Mouse (Mus musculus) small intestine, adult 2 months (tissue): Measurements from ENCODE around the gene Pgm2. TPM values are rescaled to one million over a fixed set of nuclear protein-coding genes. Genes with fewer than 3 reads are reported as not detected.

Experiments used
- H3K27ac ChIP-seq: fragments of 200-500 bp; 2 replicates; pipeline ENCODE4 v1.5.1; 2012; ENCODE audit warnings: low read depth, low read length, control low read depth, inconsistent platforms; ENCODE audit not compliant: insufficient read depth
- H3K27me3 ChIP-seq: fragments of 200-500 bp; 2 replicates; pipeline ENCODE4 v1.6.1; 2012; ENCODE audit warnings: mild to moderate bottlenecking, moderate library complexity, low read length, inconsistent platforms; ENCODE audit not compliant: control insufficient read depth, insufficient read depth
- H3K36me3 ChIP-seq: fragments of 200-500 bp; 2 replicates; pipeline ENCODE4 v1.6.1; 2012; ENCODE audit warnings: mild to moderate bottlenecking, low read length, control low read depth, inconsistent platforms; ENCODE audit not compliant: control insufficient read depth, insufficient read depth
- H3K4me1 ChIP-seq: fragments of 200-500 bp; 2 replicates; pipeline ENCODE4 v1.6.1; 2012; ENCODE audit warnings: low read length, inconsistent platforms, mixed read lengths; ENCODE audit not compliant: control insufficient read depth, insufficient read depth, insufficient read length
- H3K4me3 ChIP-seq: fragments of 200-500 bp; 2 replicates; pipeline ENCODE4 v1.5.1; 2012; ENCODE audit warnings: low read depth, mild to moderate bottlenecking, control low read depth, inconsistent platforms, low read length, moderate library complexity
- CTCF ChIP-seq: fragments of 200-500 bp; IDR thresholded peaks from 2 replicates; pipeline ENCODE4 v1.5.1; 2012; ENCODE audit warnings: low read depth, mild to moderate bottlenecking, control low read depth, inconsistent platforms, low read length, moderate library complexity, mixed read lengths; ENCODE audit not compliant: insufficient replicate concordance, insufficient read length; ENCODE audit errors: extremely low read depth
- POLR2A ChIP-seq: fragments of 200-500 bp; IDR thresholded peaks from 2 replicates; pipeline ENCODE4 v1.6.1; 2012; ENCODE audit warnings: low read depth, mild to moderate bottlenecking, control low read depth, inconsistent platforms, low read length, moderate library complexity
- WGBS: fragments of 180-500 bp; shearing (Covaris S2); methylation state at CpG from one replicate; pipeline ENCODE4 v1.1.7; 2018; 5-methylcytosine and 5-hydroxymethylcytosine counted together
- polyA plus RNA-seq: library from polyadenylated mRNA; depleted of rRNA; stranded (reverse); fragments of >200 nt; gene quantifications from 2 replicates; pipeline ENCODE4 v1.2.3, GENCODE M21; 2012

The Pgm2 gene
- polyA plus RNA-seq, 1 experiment, result 82.8 TPM

DNA sequence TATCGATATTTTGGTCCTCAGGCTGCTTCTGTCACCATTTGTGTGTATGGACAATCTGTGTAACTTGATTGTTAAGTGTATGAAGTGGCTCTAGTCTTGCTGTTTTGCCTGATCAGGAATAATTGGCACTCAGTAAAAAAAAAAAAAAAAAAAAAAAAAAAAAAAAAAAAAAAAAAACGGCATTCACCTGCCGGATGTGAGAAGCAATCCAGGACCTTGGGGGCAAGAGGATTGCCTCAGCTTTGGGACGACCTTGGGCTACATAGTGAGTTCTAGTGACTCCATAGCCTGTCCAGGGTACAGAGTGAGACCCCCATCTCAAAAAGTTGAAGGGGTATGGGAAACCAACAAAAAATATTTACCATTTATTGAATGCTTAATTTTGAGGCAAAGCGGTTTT is 43.5 kb upstream of the Pgm2 start:
- H3K27ac ChIP-seq, result no peak overlapping the region
- H3K4me1 ChIP-seq, result peaks cover 4% of the 10 kb centered on the region; the same call in 1 of the 2 replicates
- no peaks in the 10 kb centered on the region for H3K36me3 ChIP-seq
- H3K4me3 ChIP-seq, result no peak overlapping the region
- H3K27me3 ChIP-seq, result no peaks in the 10 kb centered on the region
- WGBS, result 70% methylated on average over 5 of the region's 5 CpGs
- no peak for TF ChIP-seq POLR2A
- TF ChIP-seq CTCF, result no peak

DNA sequence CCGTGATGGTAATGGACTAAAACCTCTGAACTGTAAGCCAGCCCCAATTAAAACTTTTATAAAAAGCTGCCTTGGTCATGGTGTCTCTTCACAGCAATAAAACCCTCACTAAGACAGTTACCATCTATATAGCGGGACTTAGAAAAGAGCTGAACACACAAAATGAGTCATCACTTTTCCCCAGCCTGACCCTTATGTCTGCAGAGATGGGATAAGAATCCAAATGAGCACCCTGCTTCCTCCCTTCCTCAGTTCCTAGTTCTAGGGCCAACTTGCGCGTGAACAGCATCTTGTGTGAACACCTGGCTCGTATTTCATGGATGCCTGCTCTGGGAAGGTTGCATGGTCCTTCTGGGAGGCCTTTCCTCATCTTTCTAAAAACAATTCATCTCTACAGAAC is 39.7 kb upstream of the Pgm2 start:
- H3K4me1 ChIP-seq, result no peaks in the 10 kb centered on the region
- 91% methylated on average over 5 of the region's 5 CpGs for WGBS
- TF ChIP-seq POLR2A (no peak), CTCF (no peak)
- H3K36me3 ChIP-seq, result no peaks in the 10 kb centered on the region
- H3K4me3 ChIP-seq, result no peak overlapping the region
- H3K27ac ChIP-seq, result no peak overlapping the region
- no peaks in the 10 kb centered on the region for H3K27me3 ChIP-seq

DNA sequence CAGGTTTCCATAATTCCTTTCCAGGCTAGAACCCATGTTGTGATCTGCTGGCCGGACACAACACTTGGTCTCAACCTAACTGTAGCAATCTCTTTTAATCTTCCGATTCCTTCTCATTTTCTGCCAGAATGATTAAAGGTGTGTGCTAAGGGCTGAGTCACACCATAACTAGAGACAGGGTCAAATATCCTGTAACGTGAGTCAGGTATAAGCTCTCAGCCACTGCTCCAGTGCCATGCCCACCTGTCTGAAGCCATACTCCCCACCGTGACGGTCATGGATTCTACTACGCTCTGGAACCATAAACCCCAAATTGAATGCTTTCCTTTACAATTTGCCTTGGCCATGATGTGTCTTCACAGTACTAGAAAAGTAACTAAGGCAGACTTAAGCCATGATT is 36.5 kb upstream of the Pgm2 start:
- Histone ChIP-seq H3K4me1 (no peaks in the 10 kb centered on the region), H3K27ac (no peak overlapping the region), H3K4me3 (no peak overlapping the region), H3K27me3 (no peaks in the 10 kb centered on the region), H3K36me3 (no peaks in the 10 kb centered on the region)
- TF ChIP-seq POLR2A (no peak), CTCF (no peak)
- 96% methylated on average over 6 of the region's 6 CpGs for WGBS

DNA sequence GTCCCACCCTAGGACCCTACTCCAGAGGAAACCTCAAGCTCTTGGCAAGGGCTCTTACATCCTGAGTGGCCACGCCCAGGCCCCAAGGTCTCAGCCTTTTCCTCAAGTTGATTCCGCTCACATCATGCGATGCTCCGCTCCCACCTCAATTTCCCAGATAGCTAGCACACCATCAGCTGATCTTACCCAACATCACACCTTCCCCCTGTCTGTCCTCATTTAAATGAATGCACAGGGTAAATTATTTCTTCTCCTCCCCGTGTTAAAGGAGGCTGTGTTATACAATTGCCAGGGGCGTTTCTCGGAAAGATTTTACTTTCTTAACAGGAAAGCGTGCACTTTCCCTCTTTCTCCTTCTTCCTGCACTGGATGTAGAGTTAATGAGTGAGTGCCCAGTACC is 31.9 kb upstream of the Pgm2 start:
- H3K27ac ChIP-seq, result no peak overlapping the region
- TF ChIP-seq CTCF, result no peak
- WGBS, result 91% methylated on average over 8 of the region's 8 CpGs
- H3K4me3 ChIP-seq, result no peak overlapping the region
- peaks cover under 1% of the 10 kb centered on the region; the same call in 1 of the 2 replicates for H3K4me1 ChIP-seq
- no peaks in the 10 kb centered on the region for H3K36me3 ChIP-seq
- no peaks in the 10 kb centered on the region for H3K27me3 ChIP-seq

DNA sequence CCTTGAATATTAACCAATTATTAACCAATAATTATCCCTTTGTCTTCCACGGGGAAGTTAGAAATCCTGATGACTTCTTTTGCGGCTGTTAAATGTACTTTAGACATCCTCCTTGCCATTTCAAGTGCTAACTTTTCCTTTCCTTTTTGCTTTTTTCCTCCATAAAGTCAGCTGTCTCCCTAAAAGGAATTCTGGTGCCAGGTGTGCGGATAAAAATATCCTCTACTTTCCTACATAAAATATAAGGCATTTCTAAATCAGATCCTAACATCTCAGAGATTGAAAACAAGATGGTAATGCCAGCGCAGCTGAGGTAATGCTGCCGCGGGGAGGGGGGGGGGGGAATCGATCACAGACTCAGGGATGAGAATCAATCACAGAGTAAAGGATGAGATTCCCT is 31.1 kb upstream of the Pgm2 start:
- Histone ChIP-seq H3K27me3 (no peaks in the 10 kb centered on the region), H3K36me3 (no peaks in the 10 kb centered on the region), H3K27ac (no peak overlapping the region), H3K4me3 (no peak overlapping the region), H3K4me1 (peaks cover 2% of the 10 kb centered on the region; the same call in 1 of the 2 replicates)
- TF ChIP-seq CTCF, result no peak
- no peak for TF ChIP-seq POLR2A
- 70% methylated on average over 7 of the region's 7 CpGs for WGBS

DNA sequence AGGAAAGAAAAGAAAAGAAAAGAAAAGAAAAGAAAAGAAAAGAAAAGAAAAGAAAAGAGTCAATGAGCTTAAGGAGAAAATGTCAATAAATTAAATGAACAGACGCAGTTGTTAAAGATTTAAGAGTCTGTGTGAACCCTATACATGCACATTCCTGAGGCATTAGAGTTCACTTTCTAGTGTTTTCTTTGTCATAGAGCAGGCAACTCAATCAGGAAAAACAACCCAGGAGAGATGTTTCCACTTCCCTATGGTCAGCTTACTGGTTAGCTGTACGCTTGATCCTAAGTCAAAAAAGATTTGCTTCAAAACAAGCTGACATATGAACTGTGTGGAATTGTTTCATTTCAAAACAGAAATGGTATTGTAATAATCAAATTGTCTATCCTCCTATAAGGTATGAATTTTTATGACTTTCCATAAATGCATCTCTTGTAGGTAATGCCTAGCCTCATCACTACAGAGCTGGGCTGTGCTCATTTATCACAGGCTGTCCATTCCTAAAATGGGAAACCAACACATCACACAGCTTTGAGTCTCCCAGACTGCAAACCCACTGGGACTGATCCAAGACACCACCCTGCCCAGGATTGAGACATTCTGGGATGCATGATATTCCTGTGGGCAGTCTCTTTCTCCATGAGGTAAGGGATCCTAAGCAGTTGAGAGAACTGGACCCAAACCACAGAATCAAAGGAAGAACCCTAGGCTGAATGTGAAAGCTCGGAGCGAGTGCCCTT is 29.7 kb upstream of the Pgm2 start:
- Histone ChIP-seq H3K27ac (no peak overlapping the region), H3K4me1 (peaks cover 2% of the 10 kb centered on the region; the same call in 1 of the 2 replicates), H3K4me3 (no peak overlapping the region), H3K36me3 (no peaks in the 10 kb centered on the region), H3K27me3 (no peaks in the 10 kb centered on the region)
- no peak for TF ChIP-seq POLR2A
- TF ChIP-seq CTCF, result no peak
- 95% methylated on average over 4 of the region's 4 CpGs for WGBS

DNA sequence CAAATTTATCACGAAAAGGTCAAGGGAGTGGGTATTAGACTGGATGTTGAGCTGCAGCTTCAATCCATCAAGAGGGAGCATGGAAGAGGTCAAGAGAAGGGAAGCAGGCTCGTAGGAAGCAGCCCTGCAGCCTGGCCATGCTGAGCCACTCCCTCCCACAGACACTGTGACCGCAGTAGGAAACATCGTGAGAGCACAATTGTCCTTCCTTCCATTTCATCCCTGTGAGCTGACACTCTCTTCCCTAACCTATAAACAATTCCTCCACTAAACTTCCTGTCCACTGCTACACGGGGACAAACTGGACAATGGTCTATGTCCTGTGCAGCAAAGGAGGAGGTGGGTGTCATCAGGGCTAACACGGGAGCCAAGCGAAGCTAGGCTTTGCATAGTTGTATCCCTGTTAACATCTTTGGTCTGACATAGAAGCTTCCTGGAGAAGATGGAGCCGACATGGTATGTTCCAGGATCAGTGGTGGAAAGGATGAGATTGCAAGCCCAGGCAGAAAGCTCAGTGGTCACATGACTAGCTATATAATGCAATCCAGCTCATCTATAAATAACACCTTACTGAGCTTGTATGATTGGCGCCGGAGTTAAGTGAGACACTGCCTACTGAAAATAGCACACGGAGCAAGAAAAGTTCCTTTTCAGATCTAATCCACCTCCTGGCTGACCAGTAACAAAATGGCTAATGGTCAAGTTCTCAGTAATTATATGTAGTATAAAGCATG is 29.0 kb upstream of the Pgm2 start:
- Histone ChIP-seq H3K36me3 (no peaks in the 10 kb centered on the region), H3K4me1 (peaks cover 2% of the 10 kb centered on the region; the same call in 1 of the 2 replicates), H3K27ac (no peak overlapping the region), H3K27me3 (no peaks in the 10 kb centered on the region), H3K4me3 (no peak overlapping the region)
- WGBS, result 78% methylated on average over 11 of the region's 11 CpGs
- TF ChIP-seq CTCF (no peak), POLR2A (no peak)

DNA sequence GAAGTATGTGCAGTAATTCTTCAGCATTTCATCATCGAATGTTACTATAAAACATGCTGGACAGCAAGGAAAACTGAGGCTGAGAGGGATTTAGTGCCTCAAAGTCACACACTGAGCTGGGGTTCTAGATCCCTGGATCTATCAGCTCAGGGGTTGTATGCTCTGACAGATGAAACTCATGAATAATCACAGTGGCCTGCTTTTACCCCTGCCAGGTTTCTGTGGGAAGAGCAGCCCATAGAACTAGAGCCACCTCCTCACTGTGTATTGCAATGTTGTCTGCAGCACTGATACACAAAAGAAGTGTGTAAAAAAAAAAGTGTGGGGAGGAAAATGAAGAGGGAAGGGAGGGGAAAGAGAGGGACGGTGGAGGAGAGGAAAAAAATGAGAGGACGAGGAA is 28.3 kb upstream of the Pgm2 start:
- H3K4me1 ChIP-seq, result peaks cover 2% of the 10 kb centered on the region; the same call in 1 of the 2 replicates
- H3K36me3 ChIP-seq, result no peaks in the 10 kb centered on the region
- H3K27ac ChIP-seq, result no peak overlapping the region
- 98% methylated on average over 3 of the region's 3 CpGs for WGBS
- no peak for TF ChIP-seq POLR2A
- TF ChIP-seq CTCF, result no peak
- no peak overlapping the region for H3K4me3 ChIP-seq
- no peaks in the 10 kb centered on the region for H3K27me3 ChIP-seq
